Mouse (Mus musculus) stomach, postnatal 0 days (tissue): ENCODE measurements around the gene Hist1h3a.

Experiments
- CTCF ChIP-seq: IDR thresholded peaks from 2 replicates; pipeline ENCODE4 v1.5.1; 2016; ENCODE audit warnings: antibody characterized with exemption, low read depth, mild to moderate bottlenecking, moderate library complexity
- EP300 ChIP-seq: optimal IDR thresholded peaks from 2 replicates; pipeline ENCODE3; 2016; ENCODE audit warnings: antibody characterized with exemption

GRCm38 (mm10) chr13:23732156-23732804 lies 29.9 kb downstream of the Hist1h3a start:
- TF ChIP-seq EP300: no peak
- peak; percentile 94 for TF ChIP-seq CTCF
